24 mouse cellular contexts compared by ENCODE assay signal in the genomic region with DNA sequence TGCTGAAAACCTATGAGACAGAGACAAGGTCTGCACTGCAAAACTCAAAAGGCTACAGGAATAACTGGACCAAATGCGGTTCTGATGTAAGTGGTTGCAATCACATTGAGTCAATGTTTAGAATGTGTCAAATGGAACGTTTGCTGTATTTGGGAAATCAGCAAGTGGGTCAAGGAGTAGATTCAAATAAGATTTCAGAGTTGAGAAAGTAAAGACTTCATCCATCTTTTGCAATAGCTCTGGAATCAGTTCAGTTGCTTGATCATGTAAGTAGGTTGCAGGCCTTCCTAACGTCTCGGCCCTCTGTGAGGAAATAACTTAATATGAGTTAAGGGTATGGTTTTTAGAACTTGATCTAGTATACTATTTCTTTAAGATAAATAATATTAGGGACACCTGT. TPM values are rescaled to one million over a fixed set of nuclear protein-coding genes. Genes with fewer than 3 reads are reported as not detected.
"Had no signal": no experiment of that assay in that cellular context is flagged by ENCODE, and none has a peak within 500 bp of the region (broad histone marks: within the 10 kb centered on the region; RNA-seq: fewer than 3 reads in every experiment).

No protein-coding gene starts in this region.

- H3K4me1 ChIP-seq: liver, embryonic 13.5 days; midbrain, embryonic 12.5 days; midbrain, embryonic 15.5 days had no signal

- H3K4me3 ChIP-seq: left cerebral cortex, adult 2 months; liver, embryonic 13.5 days; midbrain, embryonic 12.5 days; midbrain, embryonic 15.5 days had no signal

- H3K36me3 ChIP-seq: liver, embryonic 13.5 days had no signal

- H3K27ac ChIP-seq: kidney, postnatal 0 days; left cerebral cortex, adult 2 months; liver, embryonic 13.5 days; macrophage; midbrain, embryonic 12.5 days; midbrain, embryonic 15.5 days; stomach, postnatal 0 days had no signal

- H3K27me3 ChIP-seq: liver, embryonic 13.5 days; midbrain, embryonic 12.5 days; midbrain, embryonic 15.5 days had no signal

- DNase-seq: kidney, adult 2 months; kidney, postnatal 25 days; layer of hippocampus, postnatal 36 days; liver, embryonic 13.5 days; lung, adult 2 months; right cerebral cortex, adult 18-20 months; right cerebral cortex, postnatal 14 days; right cerebral cortex, postnatal 4 days; thymus, adult 2 months; thymus, postnatal 14 days; thymus, postnatal 4 days had no signal

- H3K4me2 ChIP-seq: liver, embryonic 13.5 days; midbrain, embryonic 12.5 days; midbrain, embryonic 15.5 days had no signal

RNA-seq across cellular contexts. Expression of a gene that starts 13.9 kb away (rescaled TPM):
- total RNA-seq: megakaryocyte, adult 5-6 weeks had no signal
- polyA plus RNA-seq: liver, adult 2 months; macrophage had no signal

RNA-seq across cellular contexts. Expression of a gene that starts 26.6 kb away (rescaled TPM):
- total RNA-seq: liver, adult 2 months; megakaryocyte, adult 5-6 weeks had no signal
- polyA plus RNA-seq: kidney, adult 2 months; kidney, embryonic 14.5 days; kidney, postnatal 0 days; limb, embryonic 11.5 days; limb, embryonic 14.5 days; liver, adult 2 months; liver, embryonic 13.5 days; liver, embryonic 16.5 days; lung, adult 2 months; lung, embryonic 16.5 days; macrophage; thymus, adult 2 months had no signal
